26 mouse cellular contexts compared by ENCODE assay signal in the genomic region with DNA sequence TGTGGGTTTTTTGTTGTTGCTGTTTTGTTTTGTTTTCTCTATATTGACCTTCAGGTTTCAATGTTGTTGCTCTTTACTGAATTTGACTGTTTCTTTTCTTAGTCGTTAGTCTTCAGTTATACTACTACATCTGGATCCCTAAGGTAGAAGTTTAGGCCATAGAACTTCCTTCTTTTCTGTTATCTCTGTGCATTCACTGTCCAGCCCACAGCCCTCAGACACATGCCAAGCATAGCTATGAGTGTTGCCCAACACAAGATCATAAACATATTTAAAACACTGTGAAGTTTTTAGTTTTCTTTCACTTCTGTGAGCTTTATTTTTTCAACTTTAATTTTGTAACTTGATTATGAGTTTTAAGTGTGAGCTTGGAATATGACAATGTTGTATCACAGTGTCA.
"Had no signal": no experiment of that assay in that cellular context is flagged by ENCODE, and none has a peak within 500 bp of the region (broad histone marks: within the 10 kb centered on the region; RNA-seq: fewer than 3 reads in every experiment).

No protein-coding gene starts in this region.

- H3K4me2 ChIP-seq: heart, embryonic 12.5 days; hindbrain, embryonic 12.5 days; hindbrain, embryonic 14.5 days; kidney, embryonic 15.5 days; limb, embryonic 13.5 days; limb, embryonic 15.5 days; liver, embryonic 12.5 days had no signal

- H3K4me1 ChIP-seq: heart, embryonic 12.5 days; hindbrain, embryonic 10.5 days; hindbrain, embryonic 12.5 days; kidney, embryonic 15.5 days; limb, embryonic 13.5 days; limb, embryonic 15.5 days; liver, embryonic 12.5 days had no signal

- ATAC-seq: hindbrain, embryonic 16.5 days; intestine, embryonic 16.5 days; liver, embryonic 12.5 days had no signal

- H3K9me3 ChIP-seq: hindbrain, embryonic 12.5 days; kidney, embryonic 15.5 days; limb, embryonic 13.5 days; limb, embryonic 15.5 days; liver, embryonic 12.5 days had no signal

- H3K27ac ChIP-seq: heart, adult 2 months; hindbrain, embryonic 10.5 days; hindbrain, embryonic 12.5 days; hindbrain, embryonic 14.5 days; kidney, embryonic 15.5 days; kidney, postnatal 0 days; limb, embryonic 13.5 days; limb, embryonic 15.5 days; liver, embryonic 12.5 days; liver, embryonic 14.5 days had no signal

- H3K36me3 ChIP-seq: heart, embryonic 12.5 days; hindbrain, embryonic 10.5 days; hindbrain, embryonic 12.5 days; kidney, embryonic 15.5 days; limb, embryonic 13.5 days; limb, embryonic 15.5 days; liver, embryonic 12.5 days had no signal

- H3K9ac ChIP-seq: heart, embryonic 12.5 days; hindbrain, embryonic 12.5 days; hindbrain, embryonic 14.5 days; kidney, embryonic 15.5 days; limb, embryonic 13.5 days; limb, embryonic 15.5 days; liver, embryonic 12.5 days; liver, embryonic 14.5 days had no signal

- H3K4me3 ChIP-seq: heart, adult 2 months; heart, embryonic 12.5 days; hindbrain, embryonic 10.5 days; hindbrain, embryonic 12.5 days; kidney, embryonic 15.5 days; limb, embryonic 13.5 days; limb, embryonic 15.5 days; liver, embryonic 12.5 days had no signal

- H3K27me3 ChIP-seq: heart, embryonic 12.5 days; hindbrain, embryonic 12.5 days; kidney, embryonic 15.5 days; limb, embryonic 13.5 days; limb, embryonic 15.5 days; liver, embryonic 12.5 days had no signal

- DNase-seq: gastrocnemius, postnatal 14 days; gastrocnemius, postnatal 36 days; heart, adult 11 months; heart, adult 2 months; heart, postnatal 10 days; heart, postnatal 4 days; kidney, adult 11 months; kidney, adult 2 months; kidney, adult 9 months; kidney, postnatal 14 days; kidney, postnatal 36 days; layer of hippocampus, adult 9-11 months; layer of hippocampus, postnatal 36 days; left cerebral cortex, postnatal 4 days had no signal
